Mouse (Mus musculus): ENCODE results near the gene Fst. TPM values are rescaled to one million over a fixed set of nuclear protein-coding genes. Genes with fewer than 3 reads are reported as not detected.

Fst gene
- polyA plus RNA-seq, 1 experiment from 2014 or later, result 2.2 TPM

DNA sequence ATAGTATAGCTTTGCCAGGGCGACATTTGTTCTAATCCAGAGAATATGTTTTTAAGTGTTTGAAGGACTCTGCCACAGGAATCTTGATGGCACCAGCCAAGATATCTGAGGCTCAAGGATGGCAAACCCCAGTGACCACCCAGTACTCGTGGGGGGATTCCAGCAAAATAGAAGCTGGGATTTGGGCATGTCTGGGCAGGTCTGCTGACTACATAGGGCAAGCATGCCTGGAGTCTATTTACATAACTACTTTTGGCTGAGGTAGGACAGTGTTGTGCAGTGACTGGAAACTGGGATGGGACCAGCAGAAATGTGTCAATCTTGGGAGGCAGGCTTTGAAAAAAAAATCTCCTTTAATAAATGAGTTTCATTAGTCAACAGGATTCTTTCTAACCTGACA lies 11.5 kb downstream of the Fst start:
- Histone ChIP-seq H3K9me3 (ENCODE audit: control insufficient read depth, low read length) (no peaks in the 10 kb centered on the region), H3K27ac (ENCODE audit: low read depth, low read length) (no peak overlapping the region), H3K4me1 (ENCODE audit: control insufficient read depth, insufficient read depth, low read length) (no peaks in the 10 kb centered on the region), H3K9ac (ENCODE audit: low read depth, low read length) (no peak overlapping the region), H3K27me3 (ENCODE audit: control insufficient read depth, insufficient read depth, low read length) (no peaks in the 10 kb centered on the region), H3K4me2 (replicated peaks; ENCODE audit: low read depth, low read length) (no peak overlapping the region), H3K4me3 (ENCODE audit: low read length) (no peak overlapping the region), H3K36me3 (ENCODE audit: control insufficient read depth, insufficient read depth, low read length) (no peaks in the 10 kb centered on the region)
- ATAC-seq (ENCODE audit: low FRiP score, low TSS enrichment), result no peak
- 85% methylated on average over 2 of the region's 2 CpGs for WGBS

- 86% methylated on average over 5 of the region's 5 CpGs for WGBS
- no peaks in the 10 kb centered on the region for H3K9me3 ChIP-seq (ENCODE audit: control insufficient read depth, low read length)
- H3K9ac ChIP-seq (ENCODE audit: low read depth, low read length), result no peak overlapping the region
- H3K4me1 ChIP-seq (ENCODE audit: control insufficient read depth, insufficient read depth, low read length), result no peaks in the 10 kb centered on the region
- no peak overlapping the region for H3K4me2 ChIP-seq (replicated peaks; ENCODE audit: low read depth, low read length)
- no peaks in the 10 kb centered on the region for H3K27me3 ChIP-seq (ENCODE audit: control insufficient read depth, insufficient read depth, low read length)
- no peak overlapping the region for H3K4me3 ChIP-seq (ENCODE audit: low read length)
- no peak for ATAC-seq (ENCODE audit: low FRiP score, low TSS enrichment)
- H3K27ac ChIP-seq (ENCODE audit: low read depth, low read length), result no peak overlapping the region
- H3K36me3 ChIP-seq (ENCODE audit: control insufficient read depth, insufficient read depth, low read length), result no peaks in the 10 kb centered on the region
Observed at GRCm38 (mm10) chr13:114432491-114432890, 26.3 kb downstream of the Fst start.

- Histone ChIP-seq H3K27ac (ENCODE audit: low read depth, low read length) (no peak overlapping the region), H3K4me3 (ENCODE audit: low read length) (no peak overlapping the region), H3K27me3 (ENCODE audit: control insufficient read depth, insufficient read depth, low read length) (no peaks in the 10 kb centered on the region), H3K4me1 (ENCODE audit: control insufficient read depth, insufficient read depth, low read length) (no peaks in the 10 kb centered on the region), H3K36me3 (ENCODE audit: control insufficient read depth, insufficient read depth, low read length) (no peaks in the 10 kb centered on the region), H3K9me3 (ENCODE audit: control insufficient read depth, low read length) (no peaks in the 10 kb centered on the region), H3K4me2 (replicated peaks; ENCODE audit: low read depth, low read length) (no peak overlapping the region), H3K9ac (ENCODE audit: low read depth, low read length) (no peak overlapping the region)
- 92% methylated on average over 5 of the region's 5 CpGs for WGBS
- no peak for ATAC-seq (ENCODE audit: low FRiP score, low TSS enrichment)
Observed at GRCm38 (mm10) chr13:114425230-114425629, 33.5 kb downstream of the Fst start.

- no peaks in the 10 kb centered on the region for H3K27me3 ChIP-seq (ENCODE audit: control insufficient read depth, insufficient read depth, low read length)
- H3K4me3 ChIP-seq (ENCODE audit: low read length), result no peak overlapping the region
- no peak for ATAC-seq (ENCODE audit: low FRiP score, low TSS enrichment)
- H3K4me2 ChIP-seq (replicated peaks; ENCODE audit: low read depth, low read length), result no peak overlapping the region
- WGBS, result 82% methylated on average over 8 of the region's 8 CpGs
- H3K36me3 ChIP-seq (ENCODE audit: control insufficient read depth, insufficient read depth, low read length), result no peaks in the 10 kb centered on the region
- H3K4me1 ChIP-seq (ENCODE audit: control insufficient read depth, insufficient read depth, low read length), result no peaks in the 10 kb centered on the region
- H3K27ac ChIP-seq (ENCODE audit: low read depth, low read length), result no peak overlapping the region
- H3K9ac ChIP-seq (ENCODE audit: low read depth, low read length), result no peak overlapping the region
- no peaks in the 10 kb centered on the region for H3K9me3 ChIP-seq (ENCODE audit: control insufficient read depth, low read length)
Observed at GRCm38 (mm10) chr13:114420235-114420634, 38.5 kb downstream of the Fst start.

DNA sequence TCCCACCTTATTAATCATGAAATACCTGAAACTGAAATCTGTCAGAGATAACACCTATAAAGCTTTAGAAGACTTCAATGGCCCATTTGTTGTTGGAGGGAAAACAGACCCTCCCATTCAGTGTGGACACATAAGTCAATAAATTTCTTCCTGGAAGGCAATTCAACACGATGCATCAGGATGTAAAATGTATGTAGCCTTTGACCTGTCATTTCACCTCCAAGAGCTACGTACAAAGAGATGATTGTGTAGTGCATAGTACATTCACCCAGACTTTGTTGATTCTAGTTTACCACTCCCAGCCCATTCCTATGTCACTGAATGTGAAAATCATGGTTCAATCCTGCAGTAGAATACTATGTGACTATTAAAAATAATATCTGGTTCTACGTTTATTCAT lies 39.4 kb downstream of the Fst start:
- Histone ChIP-seq H3K27me3 (ENCODE audit: control insufficient read depth, insufficient read depth, low read length) (no peaks in the 10 kb centered on the region), H3K36me3 (ENCODE audit: control insufficient read depth, insufficient read depth, low read length) (no peaks in the 10 kb centered on the region), H3K4me3 (ENCODE audit: low read length) (no peak overlapping the region), H3K9me3 (ENCODE audit: control insufficient read depth, low read length) (no peaks in the 10 kb centered on the region), H3K4me1 (ENCODE audit: control insufficient read depth, insufficient read depth, low read length) (no peaks in the 10 kb centered on the region), H3K9ac (ENCODE audit: low read depth, low read length) (no peak overlapping the region), H3K4me2 (replicated peaks; ENCODE audit: low read depth, low read length) (no peak overlapping the region), H3K27ac (ENCODE audit: low read depth, low read length) (no peak overlapping the region)
- WGBS, result 64% methylated on average over 3 of the region's 3 CpGs
- ATAC-seq (ENCODE audit: low FRiP score, low TSS enrichment), result no peak

DNA sequence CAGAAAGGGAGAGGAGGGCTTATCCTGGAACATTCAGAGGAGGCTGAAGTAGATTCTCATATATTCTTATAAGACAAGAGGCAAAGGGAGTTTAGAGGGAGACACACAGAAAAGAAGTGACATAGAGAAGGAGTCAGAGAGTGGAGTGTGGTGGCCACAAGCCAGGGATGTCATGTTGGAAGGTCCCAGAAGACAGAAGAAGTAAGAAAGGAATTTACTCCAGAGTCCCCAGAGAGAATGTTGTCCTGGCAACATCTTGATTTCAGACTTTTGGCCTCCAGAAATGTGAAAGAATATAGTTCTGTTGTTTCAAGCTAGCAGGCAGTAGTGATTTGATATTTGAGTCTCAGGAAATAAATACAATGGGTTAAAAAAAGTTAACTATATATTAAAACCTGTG lies 46.4 kb downstream of the Fst start:
- Histone ChIP-seq H3K4me3 (ENCODE audit: low read length) (no peak overlapping the region), H3K36me3 (ENCODE audit: control insufficient read depth, insufficient read depth, low read length) (no peaks in the 10 kb centered on the region), H3K9me3 (ENCODE audit: control insufficient read depth, low read length) (no peaks in the 10 kb centered on the region), H3K9ac (ENCODE audit: low read depth, low read length) (no peak overlapping the region), H3K27ac (ENCODE audit: low read depth, low read length) (no peak overlapping the region), H3K4me2 (replicated peaks; ENCODE audit: low read depth, low read length) (no peak overlapping the region), H3K4me1 (ENCODE audit: control insufficient read depth, insufficient read depth, low read length) (no peaks in the 10 kb centered on the region), H3K27me3 (ENCODE audit: control insufficient read depth, insufficient read depth, low read length) (no peaks in the 10 kb centered on the region)
- no peak for ATAC-seq (ENCODE audit: low FRiP score, low TSS enrichment)

DNA sequence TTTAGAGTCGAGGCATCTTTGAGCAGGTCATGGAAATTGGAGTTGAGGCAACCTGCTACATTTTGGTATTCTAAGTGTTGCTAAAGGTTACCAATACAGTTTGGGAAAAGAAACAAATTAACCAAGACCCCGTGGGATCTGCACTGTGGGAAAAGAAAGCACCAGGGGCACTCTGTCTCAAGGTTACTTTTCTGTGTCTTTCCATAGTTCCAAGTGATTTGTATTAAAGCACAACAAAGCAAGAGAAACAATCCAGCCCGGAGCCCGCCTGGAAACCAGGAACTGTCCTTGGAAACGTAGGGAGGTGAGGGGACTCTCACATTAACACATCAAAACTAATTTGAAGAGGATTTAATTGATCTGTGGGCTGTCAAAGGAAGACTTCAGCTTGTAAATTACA lies 51.9 kb downstream of the Fst start:
- H3K9me3 ChIP-seq (ENCODE audit: control insufficient read depth, low read length), result no peaks in the 10 kb centered on the region
- H3K36me3 ChIP-seq (ENCODE audit: control insufficient read depth, insufficient read depth, low read length), result no peaks in the 10 kb centered on the region
- H3K27me3 ChIP-seq (ENCODE audit: control insufficient read depth, insufficient read depth, low read length), result no peaks in the 10 kb centered on the region
- H3K4me2 ChIP-seq (replicated peaks; ENCODE audit: low read depth, low read length), result no peak overlapping the region
- H3K27ac ChIP-seq (ENCODE audit: low read depth, low read length), result no peak overlapping the region
- no peak overlapping the region for H3K4me3 ChIP-seq (ENCODE audit: low read length)
- H3K9ac ChIP-seq (ENCODE audit: low read depth, low read length), result no peak overlapping the region
- 12% methylated on average over 5 of the region's 5 CpGs for WGBS
- no peak for ATAC-seq (ENCODE audit: low FRiP score, low TSS enrichment)
- no peaks in the 10 kb centered on the region for H3K4me1 ChIP-seq (ENCODE audit: control insufficient read depth, insufficient read depth, low read length)

GRCm38 (mm10) chr13:114406424-114406823 lies 52.3 kb downstream of the Fst start:
- WGBS, result 21% methylated on average over 5 of the region's 5 CpGs
- no peak overlapping the region for H3K4me2 ChIP-seq (replicated peaks; ENCODE audit: low read depth, low read length)
- no peak for ATAC-seq (ENCODE audit: low FRiP score, low TSS enrichment)
- no peaks in the 10 kb centered on the region for H3K9me3 ChIP-seq (ENCODE audit: control insufficient read depth, low read length)
- no peaks in the 10 kb centered on the region for H3K4me1 ChIP-seq (ENCODE audit: control insufficient read depth, insufficient read depth, low read length)
- no peaks in the 10 kb centered on the region for H3K27me3 ChIP-seq (ENCODE audit: control insufficient read depth, insufficient read depth, low read length)
- no peak overlapping the region for H3K9ac ChIP-seq (ENCODE audit: low read depth, low read length)
- H3K4me3 ChIP-seq (ENCODE audit: low read length), result no peak overlapping the region
- H3K27ac ChIP-seq (ENCODE audit: low read depth, low read length), result no peak overlapping the region
- H3K36me3 ChIP-seq (ENCODE audit: control insufficient read depth, insufficient read depth, low read length), result no peaks in the 10 kb centered on the region

- Histone ChIP-seq H3K4me3 (ENCODE audit: low read length) (no peak overlapping the region), H3K9me3 (ENCODE audit: control insufficient read depth, low read length) (no peaks in the 10 kb centered on the region), H3K36me3 (ENCODE audit: control insufficient read depth, insufficient read depth, low read length) (no peaks in the 10 kb centered on the region), H3K27me3 (ENCODE audit: control insufficient read depth, insufficient read depth, low read length) (no peaks in the 10 kb centered on the region), H3K9ac (ENCODE audit: low read depth, low read length) (no peak overlapping the region), H3K27ac (ENCODE audit: low read depth, low read length) (no peak overlapping the region), H3K4me1 (ENCODE audit: control insufficient read depth, insufficient read depth, low read length) (no peaks in the 10 kb centered on the region), H3K4me2 (replicated peaks; ENCODE audit: low read depth, low read length) (no peak overlapping the region)
- 92% methylated on average over 9 of the region's 9 CpGs for WGBS
- ATAC-seq (ENCODE audit: low FRiP score, low TSS enrichment), result no peak
Observed at GRCm38 (mm10) chr13:114405100-114405715, 53.5 kb downstream of the Fst start.

All from kidney, embryonic 14.5 days (tissue).